Mouse (Mus musculus) cerebellum, postnatal 36 days (tissue): ENCODE measurements around the gene Mrrf.

Experiments
- DNase-seq, 2 experiments: peaks; one replicate each; pipeline ENCODE4 v3.0.0; 2021 to 2022; ENCODE audit warnings: mixed read lengths in 2 of 2

The Mrrf gene

GRCm38 (mm10) chr2:36234526-36235368 is 98.6 kb downstream of the Mrrf start:
- DNase-seq = no peak

GRCm38 (mm10) chr2:36235917-36236316 is 99.7 kb downstream of the Mrrf start:
- DNase-seq = peak; percentile 76 to 80

DNA sequence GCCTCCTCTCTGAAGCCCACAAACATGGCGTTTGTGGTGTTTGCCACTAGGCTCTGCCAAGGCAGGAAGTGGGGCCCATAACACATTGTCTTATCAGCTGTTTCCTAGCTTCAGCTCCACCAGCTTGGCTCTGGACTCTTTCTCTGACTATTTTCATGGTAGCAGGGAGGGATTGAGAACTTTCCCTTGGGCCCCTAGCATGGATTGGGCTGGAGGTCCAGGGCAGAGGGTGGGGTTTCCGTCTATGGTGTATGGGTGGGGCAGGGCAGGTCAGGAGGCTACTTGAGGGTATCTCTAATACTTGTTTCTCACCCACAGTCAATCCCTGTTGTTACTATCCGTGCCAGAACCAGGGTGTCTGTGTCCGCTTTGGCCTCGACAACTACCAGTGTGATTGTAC is 100.7 kb downstream of the Mrrf start:
- DNase-seq = no peak

GRCm38 (mm10) chr2:36237557-36237956 is 101.4 kb downstream of the Mrrf start:
- DNase-seq = no peak

DNA sequence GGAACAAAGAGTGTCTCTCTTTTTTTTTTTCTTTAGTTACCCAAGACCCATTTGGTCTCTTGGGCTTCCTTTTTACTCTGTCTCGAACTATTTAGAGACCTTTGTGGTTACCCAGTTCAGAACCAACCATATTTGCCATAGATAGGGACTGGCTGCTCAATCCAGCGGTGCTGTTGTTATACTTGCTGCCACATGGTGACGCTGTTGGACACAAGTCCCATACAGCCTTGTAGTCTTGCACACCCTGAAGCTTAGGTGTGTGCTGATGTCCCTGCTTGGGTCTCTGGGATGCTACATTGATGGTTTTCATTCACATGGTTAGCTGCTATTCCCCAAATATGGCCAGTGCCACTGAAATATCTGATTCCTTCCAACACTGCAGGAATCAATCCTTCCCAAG is 102.3 kb downstream of the Mrrf start:
- no peak for DNase-seq

- DNase-seq = no peak
Measured at GRCm38 (mm10) chr2:36238951-36239350, 102.8 kb downstream of the Mrrf start.
